Mouse (Mus musculus) liver, embryonic 14.5 days (tissue): ENCODE results near the gene Dpagt1.

Experiments
- CTCF ChIP-seq: IDR thresholded peaks from 2 replicates; pipeline ENCODE4 v1.5.1; 2016; ENCODE audit warnings: antibody characterized with exemption, low read depth, control low read depth
- EP300 ChIP-seq: IDR thresholded peaks from 2 replicates; pipeline ENCODE4 v1.6.1; 2016; ENCODE audit warnings: antibody characterized with exemption, low read depth

DNA sequence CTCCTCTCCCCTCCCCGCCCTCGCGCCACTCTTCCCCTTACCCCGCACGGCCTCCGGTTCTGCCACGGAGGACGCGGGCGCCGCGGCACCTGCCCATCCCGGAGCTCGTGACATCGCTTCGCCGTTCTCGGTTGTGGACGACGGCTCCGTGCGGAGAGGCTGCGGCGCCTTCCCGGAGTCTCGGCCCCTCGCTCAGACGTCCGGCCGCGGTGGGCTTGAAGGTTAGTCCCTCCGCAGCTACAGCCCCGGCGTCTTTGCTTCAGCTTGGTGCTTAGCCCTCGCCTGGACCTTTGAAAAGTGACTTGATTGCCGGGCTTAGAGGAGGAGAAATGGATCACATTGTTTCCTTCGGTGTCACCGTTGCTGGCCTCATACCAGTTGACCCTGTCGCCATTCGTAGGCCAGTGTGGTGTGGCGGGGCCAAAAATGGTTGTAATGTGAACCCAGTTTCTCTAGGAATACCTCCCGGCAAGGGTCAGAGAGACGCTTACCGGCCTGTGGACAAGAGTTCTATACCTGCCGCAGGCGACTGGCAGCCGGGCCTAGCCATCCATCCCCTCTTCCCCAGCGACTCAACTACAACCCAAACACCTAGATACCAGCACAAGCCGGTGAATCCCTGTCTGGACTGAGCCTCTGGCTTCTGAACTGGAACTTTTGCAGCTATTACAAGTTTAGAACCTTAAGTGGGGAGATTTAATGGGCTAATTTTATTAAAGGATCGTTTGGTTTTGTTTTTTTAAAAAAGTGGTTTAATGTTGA is 9.7 kb downstream of the Dpagt1 start:
- TF ChIP-seq CTCF (no peak), EP300 (peak; percentile 45)
